ENCODE assay signal across 8 mouse cellular contexts in genomic region chr5:30814424-30815119, GRCm38 (mm10). TPM values are rescaled to one million over a fixed set of nuclear protein-coding genes. Genes with fewer than 3 reads are reported as not detected.
DNase-seq lines count a peak whose midpoint lies in the region; ATAC-seq lines count a peak whose summit lies in the region.

Mapre3 (plus strand) TSS chr5:30814641.

- no peaks in the 10 kb centered on the region for H3K9me3 ChIP-seq in intestine, embryonic 15.5 days

- H3K36me3 ChIP-seq in intestine, embryonic 15.5 days, result no peaks in the 10 kb centered on the region

- peak; percentile 96 for DNase-seq in adrenal gland, adult 2 months
- DNase-seq in embryo, embryonic 9.5 days (ENCODE audit: extremely low spot score), result peak; percentile 93
- peak; percentile 82 to 91 for DNase-seq in gastrocnemius, postnatal 4 days (ENCODE audit: low spot score in 2 of 2)
- peak; percentile 93 to 96 for DNase-seq in left cerebral cortex, postnatal 14 days (ENCODE audit: low spot score in 2 of 2)
- peak; percentile 94 for DNase-seq in right cerebral cortex, postnatal 14 days
- peak; percentile 89 for DNase-seq in urinary bladder, postnatal 25 days (ENCODE audit: low spot score)

- H3K4me2 ChIP-seq in intestine, embryonic 15.5 days (replicated peaks), result peak within 1 kb of the TSS; percentile 91

- H3K4me1 ChIP-seq in intestine, embryonic 15.5 days (replicated peaks), result peaks cover 5% of the 10 kb centered on the region

- H3K27ac ChIP-seq in intestine, embryonic 15.5 days, result 0 out of 2 replicates have a peak within 1 kb of the TSS, but pooled peaks have one; percentile 13

- under 1% methylated on average over 57 of the region's 59 CpGs for WGBS in intestine, embryonic 15.5 days

- H3K27me3 ChIP-seq in intestine, embryonic 15.5 days (replicated peaks), result no peaks in the 10 kb centered on the region

- intact Hi-C loops in left cerebral cortex, postnatal 14 days (cut with DNase I), result loop anchor here (5.0 kb wide), 2 partner anchors 43 to 73 kb away; partner anchors contain the start of gene Agbl5

- peak within 1 kb of the TSS; percentile 81 for H3K4me3 ChIP-seq in intestine, embryonic 15.5 days (replicated peaks)

- peak within 1 kb of the TSS; percentile 80 for H3K9ac ChIP-seq in intestine, embryonic 15.5 days

- ATAC-seq in intestine, embryonic 15.5 days, result peak; percentile 96
- peak; percentile 42 for ATAC-seq in megakaryocyte-erythroid progenitor cell, adult 5-6 weeks (replicated peaks; ENCODE audit: low FRiP score, low TSS enrichment, poor library complexity, severe bottlenecking)

RNA-seq across cellular contexts. Expression of gene Mapre3, which starts in this region (rescaled TPM):
- total RNA-seq in adrenal gland, adult 2 months (2021), result 10 to 100 TPM; 60.0 to 79.0 TPM
- polyA plus RNA-seq in adrenal gland, adult 2 months (2012; rRNA removed), result 103 and 134 TPM in 2 replicates
- 10 to 100 TPM; 60.9 to 65.0 TPM for total RNA-seq in gastrocnemius, postnatal 4 days (2021)
- polyA plus RNA-seq in intestine, embryonic 15.5 days (2015; fragmentation: Nextera tagmentation; extraction: Ambion mirVana), result 17.4 and 17.5 TPM in 2 replicates
- 100 to 1,000 TPM; 214 to 218 TPM for total RNA-seq in left cerebral cortex, postnatal 14 days (2021)
- 0.25 TPM in 1 of 2 replicates, not detected in the other for total RNA-seq in megakaryocyte-erythroid progenitor cell, adult 5-6 weeks (2014; fragmentation: Nextera tagmentation)
- not detected in 2 replicates for total RNA-seq in megakaryocyte-erythroid progenitor cell, adult 5-6 weeks (2017)

Comparison
In these comparisons a context has a peak if more than half of its experiments do, and no peak if none do; other contexts are left out.
1. Peak in every context shown above with its lines: DNase-seq, ATAC-seq, H3K4me3 ChIP-seq and H3K27ac ChIP-seq.
2. RNA of gene Mapre3 (total RNA-seq): 214 to 218 TPM in left cerebral cortex, postnatal 14 days, 60.0 to 79.0 TPM in adrenal gland, adult 2 months and 60.9 to 65.0 TPM in gastrocnemius, postnatal 4 days; 0.25 TPM in megakaryocyte-erythroid progenitor cell, adult 5-6 weeks; every median in the first group is over 10 times any median in the second.
3. Peak in ATAC-seq in megakaryocyte-erythroid progenitor cell, adult 5-6 weeks; RNA of the gene not detected or under 1 TPM.